ENCODE assay signal across 19 mouse cellular contexts in genomic region chr7:111366951-111367653, GRCm38 (mm10).
DNase-seq lines count a peak whose midpoint lies in the region; ATAC-seq lines count a peak whose summit lies in the region.
"Had no signal": no experiment of that assay in that cellular context is flagged by ENCODE, and none has a peak within 500 bp of the region (broad histone marks: within the 10 kb centered on the region; RNA-seq: fewer than 3 reads in every experiment).

No protein-coding gene starts in this region.

- no peaks in the 10 kb centered on the region for H3K9me3 ChIP-seq in kidney, embryonic 16.5 days (ENCODE audit: low read length)
- H3K9me3 ChIP-seq in stomach, embryonic 15.5 days = no peaks in the 10 kb centered on the region
- no peaks in the 10 kb centered on the region for H3K9me3 ChIP-seq in forebrain, embryonic 12.5 days
- H3K9me3 ChIP-seq: embryonic facial prominence, embryonic 15.5 days; forebrain, embryonic 13.5 days; limb, embryonic 10.5 days; midbrain, embryonic 12.5 days had no signal

- 0 out of 2 replicates have a peak overlapping the region, but pooled peaks have one; percentile 12 for H3K27ac ChIP-seq in kidney, embryonic 16.5 days (ENCODE audit: low read length)
- H3K27ac ChIP-seq in stomach, embryonic 15.5 days = no peak overlapping the region
- no peak overlapping the region for H3K27ac ChIP-seq in forebrain, embryonic 12.5 days
- H3K27ac ChIP-seq: embryonic facial prominence, embryonic 15.5 days; forebrain, embryonic 13.5 days; limb, embryonic 10.5 days; macrophage; midbrain, embryonic 12.5 days had no signal

- H3K4me3 ChIP-seq in kidney, embryonic 16.5 days (ENCODE audit: low read length) = no peak overlapping the region
- no peak overlapping the region for H3K4me3 ChIP-seq in stomach, embryonic 15.5 days (replicated peaks)
- no peak overlapping the region for H3K4me3 ChIP-seq in forebrain, embryonic 12.5 days (replicated peaks)
- H3K4me3 ChIP-seq: embryonic facial prominence, embryonic 15.5 days; forebrain, embryonic 13.5 days; limb, embryonic 10.5 days; midbrain, embryonic 12.5 days had no signal

- peak; percentile 71 for ATAC-seq in kidney, embryonic 16.5 days (ENCODE audit: low FRiP score, low TSS enrichment)
- ATAC-seq in stomach, embryonic 15.5 days (ENCODE audit: insufficient read depth, low FRiP score, low read depth) = peak; percentile 35; the same call in 1 of the 2 replicates
- ATAC-seq in forebrain, embryonic 12.5 days (ENCODE audit: low FRiP score) = no peak
- ATAC-seq: forebrain, embryonic 13.5 days had no signal

- H3K4me2 ChIP-seq in kidney, embryonic 16.5 days (replicated peaks; ENCODE audit: low read depth, low read length) = no peak overlapping the region
- H3K4me2 ChIP-seq in stomach, embryonic 15.5 days = no peak overlapping the region
- H3K4me2 ChIP-seq in forebrain, embryonic 12.5 days = no peak overlapping the region
- H3K4me2 ChIP-seq: embryonic facial prominence, embryonic 15.5 days; forebrain, embryonic 13.5 days; liver, embryonic 11.5 days; lung, embryonic 14.5 days; midbrain, embryonic 12.5 days had no signal

- H3K36me3 ChIP-seq in kidney, embryonic 16.5 days (ENCODE audit: insufficient read depth, low read length) = no peaks in the 10 kb centered on the region
- no peaks in the 10 kb centered on the region for H3K36me3 ChIP-seq in stomach, embryonic 15.5 days
- no peaks in the 10 kb centered on the region for H3K36me3 ChIP-seq in forebrain, embryonic 12.5 days (replicated peaks)
- H3K36me3 ChIP-seq: embryonic facial prominence, embryonic 15.5 days; limb, embryonic 10.5 days; midbrain, embryonic 12.5 days had no signal

- H3K27me3 ChIP-seq in kidney, embryonic 16.5 days (ENCODE audit: insufficient read depth, low read length) = no peaks in the 10 kb centered on the region
- no peaks in the 10 kb centered on the region for H3K27me3 ChIP-seq in stomach, embryonic 15.5 days (replicated peaks)
- H3K27me3 ChIP-seq in forebrain, embryonic 12.5 days = no peaks in the 10 kb centered on the region
- H3K27me3 ChIP-seq: CH12.LX; embryonic facial prominence, embryonic 15.5 days; forebrain, embryonic 13.5 days; midbrain, embryonic 12.5 days had no signal

- DNase-seq in kidney, adult 11 months = no peak
- peak; percentile 98 for DNase-seq in 3T3-L1 (ENCODE audit: low read depth, low spot score)
- peak; percentile 88 for DNase-seq in NIH3T3 (ENCODE audit: low read depth)
- no peak for DNase-seq in B cell, adult 2 months
- DNase-seq: adrenal gland, postnatal 36 days; cerebellum, adult 9-10 months; heart, postnatal 4 days; lung, embryonic 14.5 days; thymus, adult 2 months had no signal

- 56% methylated on average over 4 of the region's 4 CpGs for WGBS in kidney, embryonic 16.5 days
- WGBS in stomach, embryonic 15.5 days = 56% methylated on average over 4 of the region's 4 CpGs
- 92% methylated on average over 4 of the region's 4 CpGs for WGBS in forebrain, embryonic 12.5 days

- H3K9ac ChIP-seq in kidney, embryonic 16.5 days (replicated peaks; ENCODE audit: low read length) = no peak overlapping the region
- no peak overlapping the region for H3K9ac ChIP-seq in stomach, embryonic 15.5 days
- no peak overlapping the region for H3K9ac ChIP-seq in forebrain, embryonic 12.5 days
- H3K9ac ChIP-seq: embryonic facial prominence, embryonic 15.5 days; forebrain, embryonic 13.5 days; lung, embryonic 14.5 days; midbrain, embryonic 12.5 days had no signal

- H3K4me1 ChIP-seq in kidney, embryonic 16.5 days (ENCODE audit: insufficient read depth, low read length) = peaks cover 5% of the 10 kb centered on the region; the same call in 1 of the 2 replicates
- no peaks in the 10 kb centered on the region for H3K4me1 ChIP-seq in stomach, embryonic 15.5 days
- peaks cover 7% of the 10 kb centered on the region; the same call in 1 of the 2 replicates for H3K4me1 ChIP-seq in forebrain, embryonic 12.5 days
- H3K4me1 ChIP-seq: midbrain, embryonic 12.5 days had no signal

Comparison
In these comparisons a context has a peak if more than half of its experiments do, and no peak if none do; other contexts are left out.
1. DNase-seq: peak in 3T3-L1 (single experiment) and NIH3T3 (single experiment); none in kidney, adult 11 months (single experiment) and B cell, adult 2 months (0 of 2).